Mouse (Mus musculus): ENCODE measurements at regions not wholly inside any gene's neighbourhood (a gene's known extent, or its start where the extent isn't known, plus 50 kb on each side); places are given as distances from the start of the nearest gene placed in this dataset.

- DNase-seq, result no peak
These were observed 294.3 kb downstream of the Etv1 start for GRCm38 (mm10) chr12:39073289-39074022.

GRCm38 (mm10) chr12:39086285-39086684 is 307.1 kb downstream of the Etv1 start:
- no peak for DNase-seq

GRCm38 (mm10) chr12:39094638-39095230 is 315.6 kb downstream of the Etv1 start:
- DNase-seq, result no peak

- no peak for DNase-seq
These were observed 344.4 kb downstream of the Etv1 start for GRCm38 (mm10) chr12:39123391-39124095.

- DNase-seq, result no peak
These were observed 375.5 kb downstream of the Etv1 start for GRCm38 (mm10) chr12:39154689-39155088.

GRCm38 (mm10) chr12:39176958-39177357 is 397.8 kb downstream of the Etv1 start:
- DNase-seq, result no peak

GRCm38 (mm10) chr12:39224073-39224472 is 444.9 kb downstream of the Etv1 start:
- DNase-seq, result no peak

GRCm38 (mm10) chr12:39256605-39257004 is 477.4 kb downstream of the Etv1 start:
- DNase-seq, result no peak

- no peak for DNase-seq
These were observed 478.4 kb downstream of the Etv1 start for GRCm38 (mm10) chr12:39257571-39257970.

GRCm38 (mm10) chr12:39289676-39290075 is 510.5 kb downstream of the Etv1 start:
- no peak for DNase-seq

GRCm38 (mm10) chr12:39301351-39302212 is 522.4 kb downstream of the Etv1 start:
- no peak for DNase-seq

GRCm38 (mm10) chr12:39302213-39302591 is 523.0 kb downstream of the Etv1 start:
- no peak for DNase-seq

- DNase-seq, result no peak
These were observed 528.6 kb downstream of the Etv1 start for GRCm38 (mm10) chr12:39307746-39308145.

GRCm38 (mm10) chr12:39309905-39310304 is 530.7 kb downstream of the Etv1 start:
- DNase-seq, result peak in 1 of 2 experiments; percentile 4

- DNase-seq, result peak in 1 of 2 experiments; percentile 1
These were observed 538.0 kb downstream of the Etv1 start for GRCm38 (mm10) chr12:39317229-39317628.

- DNase-seq, result no peak
These were observed 542.3 kb downstream of the Etv1 start for GRCm38 (mm10) chr12:39321453-39321852.

GRCm38 (mm10) chr12:39326157-39326556 is 547.0 kb downstream of the Etv1 start:
- no peak for DNase-seq

- no peak for DNase-seq
These were observed 547.6 kb downstream of the Etv1 start for GRCm38 (mm10) chr12:39326668-39327299.

GRCm38 (mm10) chr12:39328377-39328776 is 549.2 kb downstream of the Etv1 start:
- DNase-seq, result no peak

- DNase-seq, result no peak
These were observed 559.9 kb downstream of the Etv1 start for GRCm38 (mm10) chr12:39339101-39339538.

- DNase-seq, result no peak
These were observed 562.6 kb downstream of the Etv1 start for GRCm38 (mm10) chr12:39341751-39342271.

- DNase-seq, result no peak
These were observed 563.1 kb downstream of the Etv1 start for GRCm38 (mm10) chr12:39342327-39342726.
